Mouse (Mus musculus) kidney, adult 2 months (tissue): ENCODE data around the gene Btnl2.

ENCODE experiments used
- CTCF ChIP-seq: fragments of 200-500 bp; conservative IDR thresholded peaks from 2 replicates; pipeline ENCODE4 v1.5.1; 2011; ENCODE audit warnings: low read depth, mild to moderate bottlenecking, control low read depth, low read length, moderate library complexity, mixed read lengths; ENCODE audit not compliant: insufficient read depth, insufficient read length
- POLR2A ChIP-seq: fragments of 200-500 bp; IDR thresholded peaks from one replicate; pipeline ENCODE4 v1.6.1; 2011; ENCODE audit warnings: low read depth, low read length, control low read depth

DNA sequence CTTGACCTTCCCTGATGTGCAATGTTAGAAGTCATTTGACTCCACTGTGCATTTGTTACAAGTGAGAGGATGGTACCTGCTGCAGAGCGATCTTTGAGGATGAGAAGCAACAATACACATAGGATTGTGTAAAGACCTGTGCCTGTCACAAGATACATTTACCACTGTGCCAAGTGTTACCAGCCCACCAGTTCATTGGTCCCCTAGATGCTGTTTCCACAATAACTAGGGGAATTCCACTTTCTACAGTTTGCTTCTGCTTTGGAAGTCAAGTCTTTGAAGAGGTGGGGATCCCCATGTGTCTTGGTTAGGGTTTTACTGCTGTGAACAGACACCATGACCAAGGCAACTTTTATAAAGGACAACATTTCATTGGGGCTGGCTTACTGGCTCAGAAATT is 23.4 kb upstream of the Btnl2 start:
- no peak for TF ChIP-seq CTCF
- no peak for TF ChIP-seq POLR2A
